10 mouse cellular contexts compared by ENCODE assay signal in genomic region chr3:89539740-89540370, GRCm38 (mm10). TPM values are rescaled to one million over a fixed set of nuclear protein-coding genes. Genes with fewer than 3 reads are reported as not detected.
DNase-seq lines count a peak whose midpoint lies in the region; ATAC-seq and TF ChIP-seq lines count a peak whose summit lies in the region.
"Had no signal": no experiment of that assay in that cellular context is flagged by ENCODE, and none has a peak within 500 bp of the region (broad histone marks: within the 10 kb centered on the region; RNA-seq: fewer than 3 reads in every experiment).

No protein-coding gene starts in this region.

- TF ChIP-seq CTCF in brain, embryonic 14.5 days (IDR thresholded peaks at IDR 0.05; ENCODE audit: borderline replicate concordance, extremely low read depth, insufficient read depth, insufficient read length), result no peak

- no peak for ATAC-seq in erythroid progenitor cell, adult 5-6 weeks (replicated peaks; ENCODE audit: low FRiP score, poor library complexity, severe bottlenecking)

- peak; percentile 90 to 91 for DNase-seq in cerebellum, postnatal 14 days
- no peak for DNase-seq in cerebellum, adult 9-10 months
- peak; percentile 44 to 64 for DNase-seq in left cerebral cortex, postnatal 14 days (ENCODE audit: low spot score in 2 of 2)
- no peak for DNase-seq in left cerebral cortex, adult 11 months (ENCODE audit: low spot score)
- peak; percentile 91 for DNase-seq in brain, embryonic 14.5 days (ENCODE audit: low read depth)
- peak; percentile 79 to 82 for DNase-seq in layer of hippocampus, adult 8-10 months (ENCODE audit: low spot score in 2 of 2)
- DNase-seq in thymus, postnatal 14 days, result no peak
- DNase-seq: kidney, adult 18-20 months; lung, postnatal 14 days had no signal

- intact Hi-C loops in left cerebral cortex, postnatal 14 days (cut with DNase I), result no loop called here

- no peak for TF ChIP-seq POLR2A in brain, embryonic 14.5 days (IDR thresholded peaks at IDR 0.05; ENCODE audit: borderline replicate concordance, extremely low read depth, insufficient read depth, insufficient read length, poor library complexity, severe bottlenecking)

RNA-seq across cellular contexts. Expression of gene Kcnn3, which starts 19.9 kb away (rescaled TPM):
- 10 to 100 TPM; 21.7 to 22.3 TPM for total RNA-seq in left cerebral cortex, postnatal 14 days (2021)
- 11.5 and 13.8 TPM in 2 replicates for polyA plus RNA-seq in brain, embryonic 14.5 days (2012; rRNA removed)
- total RNA-seq in layer of hippocampus, adult 8-10 months (2022), result 10 to 100 TPM; 21.9 to 26.5 (median 25.8) TPM
- not detected in 2 replicates for total RNA-seq in erythroid progenitor cell, adult 5-6 weeks (2015; ENCODE audit: low replicate concordance)
- total RNA-seq in erythroid progenitor cell, adult 5-6 weeks (2017; ENCODE audit: low replicate concordance), result not detected in 2 replicates

Comparison
In these comparisons a context has a peak if more than half of its experiments do, and no peak if none do; other contexts are left out.
1. DNase-seq: peak in cerebellum, postnatal 14 days (2 of 2), left cerebral cortex, postnatal 14 days (2 of 2), brain, embryonic 14.5 days (single experiment) and layer of hippocampus, adult 8-10 months (2 of 2); none in cerebellum, adult 9-10 months (single experiment), left cerebral cortex, adult 11 months (single experiment) and thymus, postnatal 14 days (single experiment).
2. RNA of gene Kcnn3, which starts 19.9 kb away (total RNA-seq): 21.9 to 26.5 TPM in layer of hippocampus, adult 8-10 months and 21.7 to 22.3 TPM in left cerebral cortex, postnatal 14 days; not detected in erythroid progenitor cell, adult 5-6 weeks; every median in the first group is over 10 times any median in the second.